Mouse (Mus musculus) liver, adult 2 months (tissue): ENCODE measurements at regions not wholly inside any gene's neighbourhood (a gene's known extent, or its start where the extent isn't known, plus 50 kb on each side); places are given as distances from the start of the nearest gene placed in this dataset.

Experiments
- CTCF ChIP-seq: fragments of 200-500 bp; IDR thresholded peaks from 2 replicates; pipeline ENCODE4 v1.5.1; 2011; ENCODE audit warnings: low read depth, low read length, control low read depth
- POLR2A ChIP-seq: fragments of 200-500 bp; IDR thresholded peaks from 2 replicates; pipeline ENCODE4 v1.6.1; 2011; ENCODE audit warnings: low read length, control low read depth; ENCODE audit not compliant: insufficient read depth; ENCODE audit errors: extremely low read depth

DNA sequence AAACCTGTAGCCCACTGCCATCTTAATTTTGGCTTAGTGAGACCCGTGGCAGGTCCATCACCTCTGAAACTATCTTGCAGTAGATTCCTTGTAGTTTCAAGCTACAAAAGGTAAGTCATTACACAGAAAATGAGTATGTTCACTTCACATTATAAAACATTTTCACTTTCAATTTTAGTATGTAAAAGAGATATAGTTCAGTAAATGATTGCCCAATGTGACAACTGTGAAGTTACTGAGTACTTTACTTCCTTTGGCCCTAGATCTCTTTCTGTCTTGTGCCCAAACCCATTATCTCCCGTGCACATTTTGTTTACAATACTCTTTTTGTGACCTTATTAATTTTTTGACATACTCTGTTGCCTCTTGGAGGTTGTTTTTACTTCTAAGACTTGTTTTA is 335.4 kb upstream of the Pitrm1 start:
- TF ChIP-seq POLR2A (no peak), CTCF (no peak)
